Mouse (Mus musculus): ENCODE measurements at regions not wholly inside any gene's neighbourhood (a gene's known extent, or its start where the extent isn't known, plus 50 kb on each side); places are given as distances from the start of the nearest gene placed in this dataset.

- DNase-seq (ENCODE audit: low read depth) = no peak
These were observed 568.6 kb upstream of the B3galt2 start for GRCm38 (mm10) chr1:143071781-143072382.

- DNase-seq (ENCODE audit: low read depth) = no peak
These were observed 565.5 kb upstream of the B3galt2 start for GRCm38 (mm10) chr1:143074999-143075398.

- no peak for DNase-seq (ENCODE audit: low read depth)
These were observed 560.0 kb upstream of the B3galt2 start for GRCm38 (mm10) chr1:143080441-143080840.

GRCm38 (mm10) chr1:143096904-143097303 lies 543.6 kb upstream of the B3galt2 start:
- DNase-seq (ENCODE audit: low read depth) = no peak

GRCm38 (mm10) chr1:143098307-143098706 lies 542.2 kb upstream of the B3galt2 start:
- no peak for DNase-seq (ENCODE audit: low read depth)

GRCm38 (mm10) chr1:143122185-143122584 lies 518.3 kb upstream of the B3galt2 start:
- no peak for DNase-seq (ENCODE audit: low read depth)

GRCm38 (mm10) chr1:143130257-143130656 lies 510.2 kb upstream of the B3galt2 start:
- DNase-seq (ENCODE audit: low read depth) = no peak

- DNase-seq (ENCODE audit: low read depth) = no peak
These were observed 507.7 kb upstream of the B3galt2 start for GRCm38 (mm10) chr1:143132806-143133205.

- no peak for DNase-seq (ENCODE audit: low read depth)
These were observed 495.1 kb upstream of the B3galt2 start for GRCm38 (mm10) chr1:143145111-143145984.

GRCm38 (mm10) chr1:143171286-143171685 lies 469.2 kb upstream of the B3galt2 start:
- no peak for DNase-seq (ENCODE audit: low read depth)

GRCm38 (mm10) chr1:143173836-143174235 lies 466.6 kb upstream of the B3galt2 start:
- DNase-seq (ENCODE audit: low read depth) = no peak

GRCm38 (mm10) chr1:143192167-143192793 lies 448.2 kb upstream of the B3galt2 start:
- no peak for DNase-seq (ENCODE audit: low read depth)

- no peak for DNase-seq (ENCODE audit: low read depth)
These were observed 440.1 kb upstream of the B3galt2 start for GRCm38 (mm10) chr1:143200213-143200889.

GRCm38 (mm10) chr1:143200971-143201370 lies 439.5 kb upstream of the B3galt2 start:
- DNase-seq (ENCODE audit: low read depth) = no peak

- DNase-seq (ENCODE audit: low read depth) = no peak
These were observed 438.3 kb upstream of the B3galt2 start for GRCm38 (mm10) chr1:143202182-143202581.

- DNase-seq (ENCODE audit: low read depth) = no peak
These were observed 436.4 kb upstream of the B3galt2 start for GRCm38 (mm10) chr1:143204070-143204469.

- no peak for DNase-seq (ENCODE audit: low read depth)
These were observed 433.5 kb upstream of the B3galt2 start for GRCm38 (mm10) chr1:143206995-143207394.

- DNase-seq (ENCODE audit: low read depth) = no peak
These were observed 432.9 kb upstream of the B3galt2 start for GRCm38 (mm10) chr1:143207399-143208065.

GRCm38 (mm10) chr1:143217401-143217800 lies 423.1 kb upstream of the B3galt2 start:
- DNase-seq (ENCODE audit: low read depth) = no peak

- no peak for DNase-seq (ENCODE audit: low read depth)
These were observed 408.5 kb upstream of the B3galt2 start for GRCm38 (mm10) chr1:143231969-143232368.

GRCm38 (mm10) chr1:143258470-143259215 lies 381.8 kb upstream of the B3galt2 start:
- DNase-seq (ENCODE audit: low read depth) = no peak
